Mouse (Mus musculus) embryonic facial prominence, embryonic 14.5 days (tissue): ENCODE results near the gene Krtap3-3. TPM values are rescaled to one million over a fixed set of nuclear protein-coding genes. Genes with fewer than 3 reads are reported as not detected.

ENCODE experiments used
- ATAC-seq: fragments of 200-750 bp; cut with Nextera tagmentation; 2 replicates; pipeline ENCODE4 v1.8.0; 2017; ENCODE audit warnings: low read depth, moderate number of reproducible peaks, moderate TSS enrichment
- DNase-seq: peaks from one replicate; pipeline ENCODE4 v3.0.0-alpha.2; 2015; ENCODE audit warnings: low spot score
- H3K27ac ChIP-seq: fragments of 300-500 bp; sonication (generic); replicated peaks from 2 replicates; pipeline ENCODE4 v1.5.1; 2014; ENCODE audit warnings: low read depth, mild to moderate bottlenecking, low read length, moderate library complexity
- H3K27me3 ChIP-seq: fragments of 300-500 bp; sonication (generic); replicated peaks from 2 replicates; pipeline ENCODE4 v1.6.1; 2014; ENCODE audit warnings: low read length; ENCODE audit not compliant: control insufficient read depth, insufficient read depth
- H3K36me3 ChIP-seq: fragments of 300-500 bp; sonication (generic); 2 replicates; pipeline ENCODE4 v1.6.1; 2014; ENCODE audit warnings: low read length, mixed read lengths; ENCODE audit not compliant: control insufficient read depth, insufficient read depth
- H3K4me1 ChIP-seq: fragments of 300-500 bp; sonication (generic); 2 replicates; pipeline ENCODE4 v1.6.1; 2014; ENCODE audit warnings: antibody characterized with exemption, low read length; ENCODE audit not compliant: control insufficient read depth, insufficient read depth
- H3K4me2 ChIP-seq: fragments of 300-500 bp; sonication (generic); 2 replicates; pipeline ENCODE4 v1.6.1; 2014; ENCODE audit warnings: low read depth, mild to moderate bottlenecking, low read length, moderate library complexity, mixed read lengths
- H3K4me3 ChIP-seq: fragments of 300-500 bp; sonication (generic); 2 replicates; pipeline ENCODE4 v1.5.1; 2014; ENCODE audit warnings: low read depth, mild to moderate bottlenecking, low read length
- H3K9ac ChIP-seq: fragments of 300-500 bp; sonication (generic); 2 replicates; pipeline ENCODE4 v1.6.1; 2014; ENCODE audit warnings: low read depth, mild to moderate bottlenecking, low read length, moderate library complexity, mixed read lengths
- H3K9me3 ChIP-seq: fragments of 300-500 bp; sonication (generic); 2 replicates; pipeline ENCODE4 v1.6.1; 2016; ENCODE audit warnings: low read length; ENCODE audit not compliant: control insufficient read depth
- WGBS: fragments of 180-500 bp; shearing (Covaris S2); extraction: QIAGEN DNeasy Blood & Tissue Kit; methylation state at CpG from one replicate; pipeline ENCODE4 v1.1.7; 2014; 5-methylcytosine and 5-hydroxymethylcytosine counted together
- polyA plus RNA-seq: library from polyadenylated mRNA; unstranded; fragments of >200 nt; fragmentation: Nextera tagmentation; extraction: Ambion mirVana; gene quantifications from 2 replicates; pipeline ENCODE4 v1.2.1, GENCODE M21; 2014

Krtap3-3 gene
- polyA plus RNA-seq, 1 experiment from 2014 or later, result 1.0 TPM

DNA sequence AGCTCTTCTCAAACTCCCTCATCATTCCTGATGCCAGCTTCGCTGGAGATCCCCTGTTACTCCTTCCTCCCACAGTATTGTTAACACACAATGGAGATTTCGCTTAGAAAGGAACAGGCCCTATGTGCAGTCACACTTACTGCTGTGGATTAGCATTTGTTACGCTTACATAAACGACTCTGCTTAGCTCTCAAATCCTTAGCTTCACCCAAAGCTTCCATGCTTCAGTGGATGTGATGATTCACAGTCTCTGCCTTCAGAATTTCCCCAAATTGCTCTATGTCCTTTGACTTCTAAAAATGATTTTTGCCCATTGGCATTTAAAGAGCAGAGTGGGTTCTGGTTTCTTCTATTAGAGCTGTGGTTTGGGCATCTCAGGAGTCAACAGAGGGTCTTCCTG, 22.5 kb upstream of the Krtap3-3 start:
- H3K36me3 ChIP-seq, result no peaks in the 10 kb centered on the region
- no peaks in the 10 kb centered on the region for H3K9me3 ChIP-seq
- 58% methylated on average over 4 of the region's 4 CpGs for WGBS
- no peak overlapping the region for H3K27ac ChIP-seq
- H3K27me3 ChIP-seq, result no peaks in the 10 kb centered on the region
- ATAC-seq (no peak), DNase-seq (no peak)
- H3K4me3 ChIP-seq, result no peak overlapping the region
- H3K4me2 ChIP-seq, result no peak overlapping the region
- no peaks in the 10 kb centered on the region for H3K4me1 ChIP-seq
- no peak overlapping the region for H3K9ac ChIP-seq

DNA sequence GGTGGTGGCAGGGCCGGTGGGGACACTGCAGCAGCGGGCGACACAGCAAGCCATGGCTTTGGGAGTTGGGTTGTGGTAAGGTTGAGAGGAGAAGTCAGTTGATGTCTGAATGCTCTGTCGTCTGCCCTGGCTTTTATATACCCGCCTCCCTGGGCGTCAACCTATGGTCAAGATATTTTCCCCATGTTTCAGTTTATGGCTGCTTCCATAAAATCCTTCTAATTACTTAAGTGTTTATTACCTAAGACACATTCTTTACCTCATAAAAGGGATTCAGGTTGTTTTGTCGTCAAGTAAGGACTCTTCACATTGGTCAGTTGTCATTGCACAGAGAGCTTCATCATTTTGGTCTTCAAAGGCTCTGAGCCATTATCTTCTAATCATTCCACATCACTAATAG, 15.9 kb upstream of the Krtap3-3 start, which contains the start of gene Krtap3-1:
Krtap3-1 (minus strand) TSS at position 101 of the 400 bp plus-strand sequence.
- Histone ChIP-seq H3K27me3 (no peaks in the 10 kb centered on the region), H3K4me2 (no peak within 1 kb of the TSS), H3K27ac (no peak within 1 kb of the TSS), H3K4me1 (no peaks in the 10 kb centered on the region), H3K9ac (no peak within 1 kb of the TSS), H3K4me3 (no peak within 1 kb of the TSS), H3K36me3 (no peaks in the 10 kb centered on the region), H3K9me3 (no peaks in the 10 kb centered on the region)
- ATAC-seq (no peak), DNase-seq (no peak)
- WGBS, result 90% methylated on average over 7 of the region's 7 CpGs

DNA sequence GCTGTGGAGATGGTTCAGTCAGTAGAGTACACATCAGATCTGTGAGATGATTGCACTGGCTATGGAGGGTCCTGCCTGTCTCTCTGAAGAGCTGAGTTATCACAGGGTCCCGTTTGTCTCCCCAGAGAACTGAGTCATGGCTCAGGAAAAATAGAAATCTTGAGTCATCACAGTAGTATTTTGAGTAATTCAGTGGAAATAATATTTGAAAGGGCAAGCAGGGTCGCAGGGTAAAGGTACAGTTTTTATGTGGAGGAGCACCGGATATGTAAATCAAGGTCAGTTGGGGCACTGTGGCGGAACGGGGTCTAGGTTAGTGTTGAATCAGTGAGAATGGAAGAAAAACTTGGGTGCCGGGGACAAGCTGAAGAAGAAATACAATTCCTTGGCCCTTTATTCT, 11.9 kb upstream of the Krtap3-3 start:
- Histone ChIP-seq H3K27ac (no peak overlapping the region), H3K4me1 (no peaks in the 10 kb centered on the region), H3K36me3 (no peaks in the 10 kb centered on the region), H3K9me3 (no peaks in the 10 kb centered on the region), H3K4me2 (no peak overlapping the region), H3K27me3 (no peaks in the 10 kb centered on the region), H3K9ac (no peak overlapping the region), H3K4me3 (no peak overlapping the region)
- ATAC-seq (no peak), DNase-seq (no peak)
- WGBS, result 76% methylated on average over 6 of the region's 6 CpGs

DNA sequence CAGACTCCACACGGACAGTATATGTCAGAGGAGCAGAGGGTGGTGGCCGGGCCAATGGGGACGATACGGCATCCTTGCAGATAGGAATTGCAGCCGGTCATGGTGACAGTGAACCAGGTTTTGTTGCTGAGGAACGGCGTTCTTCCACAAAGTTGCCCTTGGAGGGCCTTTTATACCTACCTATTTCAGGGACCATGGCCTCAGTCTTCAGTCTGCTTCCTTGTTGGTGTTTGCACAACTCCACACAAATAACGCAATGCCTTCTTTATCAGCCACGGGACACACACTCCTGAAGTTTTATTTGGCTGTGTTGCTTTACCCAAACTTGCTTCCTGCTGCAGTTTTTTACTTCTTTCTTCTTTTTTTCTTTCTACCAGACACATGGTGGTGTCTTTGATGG, 8.7 kb upstream of the Krtap3-3 start, which contains the start of gene Gm11939:
Gm11939 (minus strand) TSS at position 101 of the 400 bp plus-strand sequence.
- H3K9ac ChIP-seq, result no peak within 1 kb of the TSS
- H3K4me3 ChIP-seq, result no peak within 1 kb of the TSS
- no peaks in the 10 kb centered on the region for H3K36me3 ChIP-seq
- no peak within 1 kb of the TSS for H3K27ac ChIP-seq
- H3K27me3 ChIP-seq, result no peaks in the 10 kb centered on the region
- WGBS, result 95% methylated on average over 9 of the region's 9 CpGs
- no peaks in the 10 kb centered on the region for H3K9me3 ChIP-seq
- H3K4me2 ChIP-seq, result no peak within 1 kb of the TSS
- DNase-seq (no peak), ATAC-seq (no peak)
- no peaks in the 10 kb centered on the region for H3K4me1 ChIP-seq

DNA sequence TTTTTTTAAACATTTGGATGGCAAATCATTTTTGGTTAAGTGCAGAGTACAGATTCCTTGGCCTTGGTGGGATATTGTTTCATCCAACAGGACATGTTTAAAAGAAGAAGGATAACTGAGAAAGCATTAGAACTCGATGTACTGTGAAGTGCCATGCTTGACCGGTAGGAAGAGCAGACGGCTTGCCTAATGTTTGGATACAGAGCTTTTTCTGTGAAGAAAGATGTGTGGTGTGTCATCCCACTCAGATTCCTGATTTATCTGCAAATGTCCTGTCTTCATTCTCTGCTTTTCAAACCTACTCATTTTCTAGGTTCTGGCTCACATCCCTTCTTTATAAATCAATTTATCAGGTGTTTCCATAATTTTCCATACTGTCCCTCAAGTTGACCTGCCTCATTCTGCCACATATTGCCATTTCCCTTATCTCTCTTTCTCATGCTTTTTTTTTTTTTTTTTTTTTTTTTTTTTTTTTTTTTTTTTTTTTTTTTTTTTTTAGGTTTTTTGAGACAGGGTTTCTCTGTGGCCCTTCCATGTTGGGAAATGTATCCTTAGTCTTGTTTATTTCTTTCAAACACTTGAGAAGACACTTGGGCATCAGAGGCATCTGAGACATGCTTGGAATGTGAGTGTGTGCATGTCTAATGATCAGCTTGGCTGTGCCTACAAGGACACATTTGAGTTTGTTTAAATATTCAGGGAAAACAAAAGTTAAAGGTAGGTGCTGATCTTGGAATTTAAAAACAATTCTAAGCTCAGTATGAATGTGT, 7.5 kb upstream of the Krtap3-3 start:
- no peak overlapping the region for H3K4me2 ChIP-seq
- no peak overlapping the region for H3K27ac ChIP-seq
- H3K27me3 ChIP-seq, result no peaks in the 10 kb centered on the region
- no peaks in the 10 kb centered on the region for H3K4me1 ChIP-seq
- no peak overlapping the region for H3K9ac ChIP-seq
- 79% methylated on average over 3 of the region's 3 CpGs for WGBS
- no peaks in the 10 kb centered on the region for H3K36me3 ChIP-seq
- no peak for ATAC-seq
- H3K9me3 ChIP-seq, result no peaks in the 10 kb centered on the region
- DNase-seq, result peak; percentile 9
- H3K4me3 ChIP-seq, result no peak overlapping the region

DNA sequence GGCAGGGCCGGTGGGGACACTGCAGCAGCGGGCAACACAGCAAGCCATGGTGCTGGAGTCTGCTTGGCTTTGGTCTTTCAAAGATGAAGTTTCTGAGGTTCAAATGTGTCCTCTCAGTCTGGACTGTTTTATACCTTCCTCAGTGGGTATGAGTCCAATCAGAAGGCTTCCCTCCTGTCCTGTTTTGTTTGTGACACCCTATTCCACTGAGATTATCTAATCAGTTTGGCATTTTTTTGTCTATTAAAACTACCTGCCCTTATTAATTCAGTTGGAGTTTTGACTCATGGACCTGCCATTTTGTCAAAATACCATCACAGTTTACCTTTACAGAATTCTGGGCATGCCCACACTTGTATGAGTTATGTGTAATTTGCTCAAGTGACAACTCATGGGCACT, 6.1 kb upstream of the Krtap3-3 start, which contains the start of gene Krtap3-2:
Krtap3-2 (minus strand) TSS at position 101 of the 400 bp plus-strand sequence.
- no CpG with 5 or more reads among the region's 2 CpGs for WGBS
- Histone ChIP-seq H3K4me2 (no peak within 1 kb of the TSS), H3K9ac (no peak within 1 kb of the TSS), H3K4me1 (no peaks in the 10 kb centered on the region), H3K9me3 (no peaks in the 10 kb centered on the region), H3K4me3 (no peak within 1 kb of the TSS), H3K27me3 (no peaks in the 10 kb centered on the region), H3K36me3 (no peaks in the 10 kb centered on the region), H3K27ac (no peak within 1 kb of the TSS)
- no peak for ATAC-seq
- no peak for DNase-seq

DNA sequence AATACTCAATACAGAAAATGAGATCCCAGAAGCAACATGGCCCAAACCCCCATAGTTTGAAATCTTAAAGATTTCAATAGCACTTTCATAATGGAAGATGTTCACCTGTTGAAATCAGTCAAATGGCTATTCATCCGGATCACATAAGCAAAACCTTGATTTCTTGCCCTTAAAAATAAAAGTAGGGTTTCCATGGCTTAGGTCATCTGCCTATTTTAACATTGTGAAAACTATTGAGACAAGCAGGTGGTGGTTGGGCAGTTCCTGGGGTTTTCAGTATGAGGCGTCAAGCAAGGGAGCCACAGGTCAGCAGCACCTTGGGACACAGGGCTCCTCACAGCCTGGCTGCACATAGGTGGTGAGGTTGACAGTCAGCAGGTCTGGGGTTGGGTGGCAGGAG, 5.5 kb upstream of the Krtap3-3 start:
- WGBS, result 88% methylated on average over 2 of the region's 2 CpGs
- Histone ChIP-seq H3K4me3 (no peak overlapping the region), H3K4me1 (no peaks in the 10 kb centered on the region), H3K4me2 (no peak overlapping the region), H3K9me3 (no peaks in the 10 kb centered on the region), H3K27ac (no peak overlapping the region), H3K27me3 (no peaks in the 10 kb centered on the region), H3K9ac (no peak overlapping the region), H3K36me3 (no peaks in the 10 kb centered on the region)
- DNase-seq (no peak), ATAC-seq (no peak)

DNA sequence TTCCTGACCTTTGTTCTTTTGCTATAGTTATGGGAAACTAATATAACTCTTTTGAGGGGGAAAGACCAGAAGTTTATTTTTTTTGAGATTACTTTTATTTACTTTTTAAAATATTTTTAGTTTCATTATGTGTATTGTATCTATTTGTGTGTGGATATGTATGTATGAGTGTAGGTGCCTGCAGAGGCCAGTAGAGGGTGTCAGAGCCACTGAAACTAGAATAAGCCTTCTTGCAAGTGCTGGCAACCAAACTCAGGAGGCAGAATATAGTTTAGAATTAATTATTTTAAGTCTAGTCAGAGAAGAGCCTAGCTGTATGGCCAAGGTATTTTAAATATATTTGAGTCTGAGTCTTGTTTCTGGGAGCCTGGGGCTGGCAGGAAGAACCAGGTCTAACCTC, 2.8 kb downstream of the Krtap3-3 start:
- H3K4me1 ChIP-seq, result no peaks in the 10 kb centered on the region
- no peak overlapping the region for H3K27ac ChIP-seq
- no peaks in the 10 kb centered on the region for H3K36me3 ChIP-seq
- H3K4me2 ChIP-seq, result no peak overlapping the region
- no peak for ATAC-seq
- no peak overlapping the region for H3K9ac ChIP-seq
- DNase-seq, result no peak
- no peak overlapping the region for H3K4me3 ChIP-seq
- H3K27me3 ChIP-seq, result no peaks in the 10 kb centered on the region
- H3K9me3 ChIP-seq, result no peaks in the 10 kb centered on the region

DNA sequence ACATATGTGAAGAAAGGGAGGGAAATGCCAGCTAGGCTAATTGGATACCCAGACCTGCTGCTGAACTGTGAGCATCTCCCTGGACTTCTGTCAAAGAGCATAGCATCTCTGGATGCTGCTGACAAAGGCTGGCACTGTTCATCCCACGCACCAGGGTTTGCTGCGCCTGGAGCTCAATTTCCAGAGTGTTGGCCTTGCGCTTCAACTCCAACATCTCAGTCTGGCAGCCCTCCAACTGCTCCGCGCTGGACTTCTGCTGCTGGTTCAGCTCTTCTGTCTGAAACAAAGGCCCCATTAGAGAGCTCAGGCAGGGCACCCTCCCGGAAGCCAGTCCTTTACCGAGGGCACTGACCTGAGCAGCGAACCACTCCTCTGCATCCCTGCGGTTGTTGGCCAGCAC, 10.9 kb downstream of the Krtap3-3 start:
- Histone ChIP-seq H3K9ac (no peak overlapping the region), H3K36me3 (no peaks in the 10 kb centered on the region), H3K27ac (no peak overlapping the region), H3K9me3 (no peaks in the 10 kb centered on the region), H3K4me1 (no peaks in the 10 kb centered on the region; the same call in 1 of the 2 replicates), H3K27me3 (no peaks in the 10 kb centered on the region), H3K4me3 (no peak overlapping the region), H3K4me2 (no peak overlapping the region)
- DNase-seq, result peak; percentile 75
- peak; percentile 30; the same call in 1 of the 2 replicates for ATAC-seq
- 34% methylated on average over 9 of the region's 9 CpGs for WGBS
